Mouse (Mus musculus) central nervous system, embryonic 14 days (tissue): ENCODE results near the gene Ptrh1. TPM values are rescaled to one million over a fixed set of nuclear protein-coding genes. Genes with fewer than 3 reads are reported as not detected.

ENCODE experiments used
- polyA plus RNA-seq: library from polyadenylated mRNA; depleted of rRNA; stranded (reverse); fragments of >200 nt; gene quantifications from 2 replicates; pipeline ENCODE4 v1.2.3, GENCODE M21; 2012; rRNA removed

The Ptrh1 gene
- polyA plus RNA-seq = 8.2 and 9.7 TPM in 2 replicates

GRCm38 (mm10) chr2:32775359-32776074 is at the start of gene Ptrh1, which contains the start of gene Ttc16:
TSS of gene Ptrh1 (plus strand) at chr2:32775786.
TSS of gene Ttc16 (minus strand) at chr2:32775633.

DNA sequence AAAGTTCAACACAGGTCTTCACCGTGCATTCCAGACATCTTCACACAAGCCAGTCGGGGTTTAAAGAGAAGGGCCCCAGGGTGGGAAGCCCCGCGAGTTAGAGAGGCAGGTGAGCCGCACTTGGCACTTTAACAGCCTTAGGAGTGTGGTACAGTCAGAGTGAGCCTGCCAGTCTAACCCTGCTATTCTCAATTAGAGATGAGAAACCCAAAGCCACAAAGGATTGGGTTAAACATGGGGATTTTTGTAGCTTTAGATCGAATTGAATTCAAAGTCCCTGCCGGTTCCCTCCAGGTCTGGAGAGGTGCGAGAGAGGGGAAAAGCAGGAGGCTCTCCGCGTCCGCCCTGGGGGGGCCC is 34.7 kb upstream of the Ptrh1 start, which contains the start of gene 6330409D20Rik:
TSS of gene 6330409D20Rik (minus strand) at position 101 of the 357 bp plus-strand sequence.

GRCm38 (mm10) chr2:32757056-32757845 is 18.3 kb upstream of the Ptrh1 start, which contains the start of gene Tor2a:
TSS of gene Tor2a (plus strand) at chr2:32757234.

DNA sequence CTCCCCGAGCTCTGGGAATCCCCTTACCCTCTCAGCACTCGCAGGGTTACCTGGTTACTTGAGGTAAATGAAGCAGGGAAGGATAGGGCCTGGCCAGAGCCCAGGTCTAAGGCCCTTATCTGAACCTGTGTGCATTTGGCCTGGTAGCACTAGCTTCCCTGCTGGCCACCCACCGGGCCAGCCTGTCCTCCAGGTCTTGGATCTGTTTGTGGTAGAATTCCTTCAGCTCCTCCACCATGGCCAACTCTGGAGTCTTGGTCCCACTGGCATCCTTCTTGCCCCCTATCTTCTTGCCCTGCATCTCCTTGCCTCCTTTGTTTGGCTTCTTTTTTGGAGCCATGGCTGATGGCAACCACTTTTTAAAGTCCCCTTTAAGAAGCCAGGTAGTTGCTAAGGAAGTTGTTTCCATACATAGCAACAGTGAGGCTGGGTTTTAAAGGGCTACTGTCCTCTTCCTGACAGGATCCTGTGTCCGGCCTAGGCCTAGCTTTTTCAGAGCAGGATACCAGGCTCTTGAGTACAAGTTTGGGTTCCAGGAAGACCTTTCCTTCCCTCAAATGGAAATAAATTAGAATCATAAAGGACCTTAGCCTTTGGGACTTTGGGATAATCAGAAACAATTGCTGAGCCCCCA is 8.6 kb downstream of the Ptrh1 start, which contains the start of gene Cfap157:
TSS of gene Cfap157 (minus strand) at position 381 of the 634 bp plus-strand sequence.

Other genes starting within 250 kb of the Ptrh1 start
- gene Fam102a, start 240.5 kb upstream of the Ptrh1 start, polyA plus RNA-seq = 8.6 and 10.4 TPM in 2 replicates
- 162 and 163 TPM in 2 replicates for gene Dpm2, start 204.9 kb upstream of the Ptrh1 start, polyA plus RNA-seq
- gene Pip5kl1, start 201.0 kb upstream of the Ptrh1 start, polyA plus RNA-seq = 12.2 and 12.4 TPM in 2 replicates
- gene 9430097D07Rik, start 200.1 kb upstream of the Ptrh1 start, polyA plus RNA-seq = 0.16 and 0.17 TPM in 2 replicates
- gene St6galnac4, start 188.7 kb upstream of the Ptrh1 start, polyA plus RNA-seq = 17.9 and 23.0 TPM in 2 replicates
- 20.1 and 25.6 TPM in 2 replicates for gene St6galnac6, start 176.1 kb upstream of the Ptrh1 start, polyA plus RNA-seq
- gene Ak1, start 154.0 kb upstream of the Ptrh1 start, polyA plus RNA-seq = 35.9 and 36.5 TPM in 2 replicates
- 24.4 and 31.1 TPM in 2 replicates for gene Eng, start 129.2 kb upstream of the Ptrh1 start, polyA plus RNA-seq
- 35.7 and 45.6 TPM in 2 replicates for gene Fpgs, start 71.6 kb upstream of the Ptrh1 start, polyA plus RNA-seq
- 243 and 261 TPM in 2 replicates for gene Cdk9, start 62.7 kb upstream of the Ptrh1 start, polyA plus RNA-seq
- 43.8 and 50.4 TPM in 2 replicates for gene Sh2d3c, start 54.7 kb upstream of the Ptrh1 start, polyA plus RNA-seq
- 3.1 TPM in 2 replicates for gene 6330409D20Rik, start 34.8 kb upstream of the Ptrh1 start, polyA plus RNA-seq
- 66.0 and 68.9 TPM in 2 replicates for gene Tor2a, start 18.6 kb upstream of the Ptrh1 start, polyA plus RNA-seq
- gene Ttc16, start 153 bp upstream of the Ptrh1 start, polyA plus RNA-seq = 1.2 and 1.7 TPM in 2 replicates
- gene Cfap157, start 8.6 kb downstream of the Ptrh1 start, polyA plus RNA-seq = 0.41 and 1.1 TPM in 2 replicates
- gene Stxbp1, start 71.5 kb downstream of the Ptrh1 start, polyA plus RNA-seq = 156 and 171 TPM in 2 replicates
- gene Fam129b, start 100.3 kb downstream of the Ptrh1 start, polyA plus RNA-seq = 40.9 and 49.2 TPM in 2 replicates
- 826 and 889 TPM in 2 replicates for gene Rpl12, start 185.8 kb downstream of the Ptrh1 start, polyA plus RNA-seq
- gene Lrsam1, start 185.8 kb downstream of the Ptrh1 start, polyA plus RNA-seq = 26.4 and 26.6 TPM in 2 replicates
- 26.6 and 27.4 TPM in 2 replicates for gene Slc2a8, start 206.3 kb downstream of the Ptrh1 start, polyA plus RNA-seq